Mouse (Mus musculus) kidney, embryonic 14.5 days (tissue): ENCODE results near the gene Socs2. TPM values are rescaled to one million over a fixed set of nuclear protein-coding genes. Genes with fewer than 3 reads are reported as not detected.
"Not testable (repeated sequence)": the region's sequence is repeated elsewhere in the genome, so short reads cannot be mapped to it uniquely, and the experiment has no call there.

Source experiments
- ATAC-seq: fragments of 200-750 bp; cut with Nextera tagmentation; 2 replicates; pipeline ENCODE4 v1.8.0; 2017; ENCODE audit warnings: moderate number of reproducible peaks, mild to moderate bottlenecking, moderate TSS enrichment, moderate library complexity; ENCODE audit not compliant: low FRiP score, low TSS enrichment
- H3K27ac ChIP-seq: fragments of 300-500 bp; sonication (generic); 2 replicates; pipeline ENCODE4 v1.5.1; 2014; ENCODE audit warnings: low read depth, mild to moderate bottlenecking, low read length, moderate library complexity, mixed read lengths
- H3K27me3 ChIP-seq: fragments of 300-500 bp; sonication (generic); 2 replicates; pipeline ENCODE4 v1.6.1; 2014; ENCODE audit warnings: mild to moderate bottlenecking, low read length; ENCODE audit not compliant: control insufficient read depth, insufficient read depth
- H3K36me3 ChIP-seq: fragments of 300-500 bp; sonication (generic); 2 replicates; pipeline ENCODE4 v1.6.1; 2014; ENCODE audit warnings: low read length, mixed read lengths; ENCODE audit not compliant: control insufficient read depth, insufficient read depth
- H3K4me1 ChIP-seq: fragments of 300-500 bp; sonication (generic); 2 replicates; pipeline ENCODE4 v1.6.1; 2014; ENCODE audit warnings: low read length, mixed read lengths; ENCODE audit not compliant: control insufficient read depth, insufficient read depth
- H3K4me2 ChIP-seq: fragments of 300-500 bp; sonication (generic); replicated peaks from 2 replicates; pipeline ENCODE4 v1.6.1; 2014; ENCODE audit warnings: low read depth, mild to moderate bottlenecking, low read length
- H3K4me3 ChIP-seq: fragments of 300-500 bp; sonication (generic); 2 replicates; pipeline ENCODE4 v1.5.1; 2014; ENCODE audit warnings: mild to moderate bottlenecking, low read length
- H3K9ac ChIP-seq: fragments of 300-500 bp; sonication (generic); 2 replicates; pipeline ENCODE4 v1.6.1; 2014; ENCODE audit warnings: low read depth, mild to moderate bottlenecking, low read length, moderate library complexity
- H3K9me3 ChIP-seq: fragments of 300-500 bp; sonication (generic); 2 replicates; pipeline ENCODE4 v1.6.1; 2016; ENCODE audit warnings: low read length; ENCODE audit not compliant: control insufficient read depth
- WGBS: fragments of 180-500 bp; shearing (Covaris S2); extraction: QIAGEN DNeasy Blood & Tissue Kit; methylation state at CpG from one replicate; pipeline ENCODE4 v1.1.7; 2014; 5-methylcytosine and 5-hydroxymethylcytosine counted together
- polyA plus RNA-seq: library from polyadenylated mRNA; unstranded; fragments of >200 nt; fragmentation: Nextera tagmentation; extraction: Ambion mirVana; gene quantifications from 2 replicates; pipeline ENCODE4 v1.2.1, GENCODE M21; 2014

Socs2 gene
- polyA plus RNA-seq, 1 experiment from 2014 or later, result 17.9 TPM

DNA sequence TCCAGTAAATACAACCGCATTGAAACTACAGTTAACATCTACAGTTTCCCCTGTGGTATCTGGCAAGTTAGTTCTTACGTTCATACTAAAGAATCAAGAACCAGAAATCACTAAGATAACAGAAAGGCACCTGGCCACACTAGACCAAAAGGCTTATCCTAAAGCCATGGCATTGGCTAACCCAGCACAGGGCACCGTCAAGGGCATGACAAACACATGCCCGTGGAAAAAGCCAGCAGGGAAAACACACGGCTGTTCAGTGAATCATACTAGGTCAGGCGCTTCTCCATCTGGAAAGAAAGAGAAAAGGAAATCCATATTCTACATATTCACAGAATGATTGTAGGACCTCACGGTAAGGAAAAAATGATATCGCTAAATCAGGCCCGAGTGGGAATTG is 26.1 kb downstream of the Socs2 start:
- H3K36me3 ChIP-seq, result no peaks in the 10 kb centered on the region
- no peak overlapping the region for H3K9ac ChIP-seq
- no peak overlapping the region for H3K4me3 ChIP-seq
- no peaks in the 10 kb centered on the region for H3K9me3 ChIP-seq
- no peak overlapping the region for H3K27ac ChIP-seq
- peaks cover 4% of the 10 kb centered on the region; the same call in 1 of the 2 replicates for H3K27me3 ChIP-seq
- WGBS, result 92% methylated on average over 9 of the region's 9 CpGs
- no peaks in the 10 kb centered on the region for H3K4me1 ChIP-seq
- ATAC-seq, result no peak
- H3K4me2 ChIP-seq, result no peak overlapping the region

GRCm38 (mm10) chr10:95389805-95390204 is 27.2 kb downstream of the Socs2 start:
- 87% methylated on average over 5 of the region's 5 CpGs for whole genome bisulfite sequencing
- H3K9ac ChIP-seq, ATAC-seq, H3K4me1 ChIP-seq, H3K9me3 ChIP-seq, H3K27me3 ChIP-seq, H3K27ac ChIP-seq, H3K4me2 ChIP-seq, H3K4me3 ChIP-seq, H3K36me3 ChIP-seq: not testable (repeated sequence)

DNA sequence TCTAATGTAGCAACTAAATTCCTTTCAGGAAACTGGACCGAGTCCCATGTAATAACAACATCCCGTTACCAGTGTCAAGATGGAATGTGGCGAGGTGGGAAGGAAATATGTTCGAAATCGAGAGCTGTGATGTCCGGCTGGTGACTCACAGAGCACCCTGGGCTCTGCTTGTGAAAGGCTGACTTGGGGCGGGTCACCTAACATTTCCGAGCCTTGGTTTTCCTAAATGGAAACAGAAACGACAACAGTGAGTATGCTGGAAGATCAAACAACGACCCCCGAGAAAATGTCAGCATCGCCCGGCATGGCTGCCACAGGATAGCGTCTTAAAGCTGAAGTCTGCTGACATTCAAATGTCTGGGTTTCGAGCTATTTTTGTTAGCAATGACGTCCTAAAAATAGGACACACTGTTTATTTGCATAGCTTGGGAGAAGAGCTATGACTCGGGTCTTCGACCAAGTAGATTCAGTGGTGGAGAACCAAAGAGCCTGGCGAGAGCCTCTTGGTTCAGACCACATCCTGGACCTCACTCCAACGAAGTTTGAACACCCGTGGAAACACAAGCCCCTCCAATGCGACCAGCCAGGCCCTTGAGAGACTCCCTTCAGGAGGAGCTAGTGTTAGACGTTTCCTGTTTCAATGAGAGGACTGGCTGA is 28.0 kb downstream of the Socs2 start:
- 61% methylated on average over 23 of the region's 23 CpGs for WGBS

GRCm38 (mm10) chr10:95386527-95386926 is 30.5 kb downstream of the Socs2 start:
- no peak for ATAC-seq
- WGBS, result 93% methylated on average over 6 of the region's 6 CpGs

More for the DNA sequence above, 28.0 kb downstream of the Socs2 start:
- H3K4me3 ChIP-seq, result no peak overlapping the region
- H3K9me3 ChIP-seq, result no peaks in the 10 kb centered on the region
- H3K36me3 ChIP-seq, result no peaks in the 10 kb centered on the region
- no peak overlapping the region for H3K27ac ChIP-seq
- ATAC-seq, result no peak
- no peak overlapping the region for H3K9ac ChIP-seq
- no peak overlapping the region for H3K4me2 ChIP-seq
- H3K27me3 ChIP-seq, result no peaks in the 10 kb centered on the region
- no peaks in the 10 kb centered on the region for H3K4me1 ChIP-seq

DNA sequence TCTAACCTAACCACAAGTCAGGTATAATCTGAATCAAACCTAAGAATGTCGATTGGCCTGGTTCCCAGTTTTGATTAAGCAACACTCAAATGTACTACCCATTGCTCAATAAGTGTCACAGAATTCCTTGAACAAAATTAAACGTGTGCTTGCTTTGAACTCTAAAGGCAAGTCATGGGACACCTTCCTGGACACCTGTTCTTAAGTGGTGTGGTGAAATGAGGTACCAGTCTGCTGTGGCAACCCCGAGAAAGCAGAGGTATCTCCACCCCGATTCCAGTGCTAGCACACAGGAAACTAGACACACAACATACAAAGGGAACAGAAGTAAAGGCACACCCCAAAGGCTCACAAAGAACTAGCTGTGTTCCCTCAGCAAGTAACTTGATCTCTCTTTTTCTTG is 31.2 kb downstream of the Socs2 start:
- no peak for ATAC-seq
- WGBS, result 81% methylated on average over 4 of the region's 4 CpGs
- no peak overlapping the region for H3K27ac ChIP-seq

More at GRCm38 (mm10) chr10:95386527-95386926, 30.5 kb downstream of the Socs2 start:
- no peak overlapping the region for H3K4me3 ChIP-seq
- no peak overlapping the region for H3K27ac ChIP-seq
- no peak overlapping the region for H3K9ac ChIP-seq
- H3K9me3 ChIP-seq, result no peaks in the 10 kb centered on the region
- no peaks in the 10 kb centered on the region for H3K4me1 ChIP-seq
- H3K36me3 ChIP-seq, result no peaks in the 10 kb centered on the region
- H3K27me3 ChIP-seq, result no peaks in the 10 kb centered on the region
- H3K4me2 ChIP-seq, result no peak overlapping the region

DNA sequence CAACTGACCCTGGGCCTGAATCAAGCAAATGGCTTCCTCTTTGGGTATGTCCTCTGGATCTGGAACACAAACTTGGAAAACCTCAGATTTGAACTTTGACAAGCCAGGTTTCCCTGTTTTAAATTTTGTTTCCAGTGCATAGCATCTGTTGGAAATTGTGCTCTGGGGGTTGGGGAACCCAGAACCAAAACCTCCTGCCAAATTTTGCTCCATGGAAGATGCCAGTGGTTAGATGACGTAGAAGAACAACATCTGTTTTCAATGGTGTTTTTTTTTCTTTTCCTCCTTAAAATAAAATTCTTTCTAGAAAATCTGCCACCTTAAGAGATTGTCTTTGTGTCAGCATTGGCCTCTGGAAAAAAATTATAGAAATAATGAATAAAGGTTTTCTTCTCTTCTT is 31.9 kb downstream of the Socs2 start:
- Histone ChIP-seq H3K27me3 (no peaks in the 10 kb centered on the region), H3K4me1 (no peaks in the 10 kb centered on the region), H3K4me2 (no peak overlapping the region), H3K9ac (no peak overlapping the region), H3K36me3 (no peaks in the 10 kb centered on the region), H3K9me3 (no peaks in the 10 kb centered on the region), H3K27ac (no peak overlapping the region), H3K4me3 (no peak overlapping the region)
- WGBS, result 84% methylated on average over 1 of the region's 1 CpGs
- no peak for ATAC-seq

More for the DNA sequence above, 31.2 kb downstream of the Socs2 start:
- Histone ChIP-seq H3K4me2 (no peak overlapping the region), H3K9me3 (no peaks in the 10 kb centered on the region), H3K4me1 (no peaks in the 10 kb centered on the region), H3K9ac (no peak overlapping the region), H3K27me3 (no peaks in the 10 kb centered on the region), H3K4me3 (no peak overlapping the region), H3K36me3 (no peaks in the 10 kb centered on the region)

GRCm38 (mm10) chr10:95384446-95384845 is 32.5 kb downstream of the Socs2 start:
- no peak overlapping the region for H3K27ac ChIP-seq
- H3K4me2 ChIP-seq, result no peak overlapping the region

GRCm38 (mm10) chr10:95373340-95373739 is 43.6 kb downstream of the Socs2 start:
- Histone ChIP-seq H3K4me1 (no peaks in the 10 kb centered on the region), H3K9ac (no peak overlapping the region), H3K4me3 (no peak overlapping the region), H3K4me2 (no peak overlapping the region), H3K36me3 (no peaks in the 10 kb centered on the region), H3K27me3 (no peaks in the 10 kb centered on the region), H3K9me3 (peaks cover 2% of the 10 kb centered on the region; the same call in 1 of the 2 replicates), H3K27ac (no peak overlapping the region)
- 90% methylated on average over 6 of the region's 6 CpGs for WGBS
- ATAC-seq, result no peak

More at GRCm38 (mm10) chr10:95384446-95384845, 32.5 kb downstream of the Socs2 start:
- Histone ChIP-seq H3K9me3 (no peaks in the 10 kb centered on the region), H3K36me3 (no peaks in the 10 kb centered on the region), H3K4me3 (no peak overlapping the region), H3K27me3 (no peaks in the 10 kb centered on the region), H3K4me1 (no peaks in the 10 kb centered on the region), H3K9ac (no peak overlapping the region)
- ATAC-seq, result no peak
- WGBS, result 91% methylated on average over 8 of the region's 8 CpGs

DNA sequence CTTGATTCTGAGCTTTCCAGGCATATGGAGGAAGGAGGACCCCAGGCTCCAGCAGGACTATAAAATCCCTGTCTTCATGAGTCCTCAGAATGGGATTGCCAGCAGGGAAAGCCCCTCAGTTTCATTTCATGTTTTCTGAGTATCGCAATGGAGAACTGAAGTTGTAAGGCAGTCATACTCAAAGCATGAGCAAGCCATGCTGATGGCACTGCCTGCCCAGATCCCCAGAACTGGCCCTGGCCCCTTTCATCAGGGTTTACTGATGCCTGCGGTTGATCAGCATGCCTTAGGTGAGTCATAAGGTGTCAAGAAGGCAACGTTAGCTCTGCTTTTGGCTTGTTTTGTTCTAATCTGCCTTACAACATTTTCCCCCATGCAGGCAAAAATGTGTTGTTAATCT is 45.0 kb downstream of the Socs2 start:
- no peak overlapping the region for H3K4me2 ChIP-seq
- no peak overlapping the region for H3K4me3 ChIP-seq
- H3K9me3 ChIP-seq, result peaks cover 2% of the 10 kb centered on the region; the same call in 1 of the 2 replicates
- no peaks in the 10 kb centered on the region for H3K27me3 ChIP-seq
- 82% methylated on average over 3 of the region's 3 CpGs for WGBS
- H3K4me1 ChIP-seq, result no peaks in the 10 kb centered on the region
- H3K9ac ChIP-seq, result no peak overlapping the region
- no peaks in the 10 kb centered on the region for H3K36me3 ChIP-seq
- no peak overlapping the region for H3K27ac ChIP-seq
- ATAC-seq, result no peak
